Mouse (Mus musculus) kidney, embryonic 16.5 days (tissue): ENCODE data around the gene Ifna13. TPM values are rescaled to one million over a fixed set of nuclear protein-coding genes. Genes with fewer than 3 reads are reported as not detected.

ENCODE experiments used
- ATAC-seq: fragments of 200-750 bp; cut with Nextera tagmentation; 2 replicates; pipeline ENCODE4 v1.8.0; 2017; ENCODE audit warnings: moderate TSS enrichment; ENCODE audit not compliant: low FRiP score, low TSS enrichment
- H3K27ac ChIP-seq: fragments of 300-500 bp; sonication (generic); 2 replicates; pipeline ENCODE4 v1.5.1; 2014; ENCODE audit warnings: low read length
- H3K27me3 ChIP-seq: fragments of 300-500 bp; sonication (generic); 2 replicates; pipeline ENCODE4 v1.6.1; 2014; ENCODE audit warnings: low read length, control low read depth, mixed read lengths; ENCODE audit not compliant: insufficient read depth
- H3K36me3 ChIP-seq: fragments of 300-500 bp; sonication (generic); 2 replicates; pipeline ENCODE4 v1.6.1; 2014; ENCODE audit warnings: low read length, control low read depth, mixed read lengths; ENCODE audit not compliant: insufficient read depth
- H3K4me1 ChIP-seq: fragments of 300-500 bp; sonication (generic); 2 replicates; pipeline ENCODE4 v1.6.1; 2014; ENCODE audit warnings: low read length, control low read depth, mixed read lengths; ENCODE audit not compliant: insufficient read depth
- H3K4me2 ChIP-seq: fragments of 300-500 bp; sonication (generic); replicated peaks from 2 replicates; pipeline ENCODE4 v1.6.1; 2014; ENCODE audit warnings: low read depth, low read length
- H3K4me3 ChIP-seq: fragments of 300-500 bp; sonication (generic); 2 replicates; pipeline ENCODE4 v1.5.1; 2014; ENCODE audit warnings: mild to moderate bottlenecking, low read length
- H3K9ac ChIP-seq: fragments of 300-500 bp; sonication (generic); replicated peaks from 2 replicates; pipeline ENCODE4 v1.6.1; 2014; ENCODE audit warnings: low read length
- H3K9me3 ChIP-seq: fragments of 300-500 bp; sonication (generic); 2 replicates; pipeline ENCODE4 v1.6.1; 2016; ENCODE audit warnings: low read length, control low read depth
- WGBS: fragments of 180-500 bp; shearing (Covaris S2); extraction: QIAGEN DNeasy Blood & Tissue Kit; methylation state at CpG from one replicate; pipeline ENCODE4 v1.1.7; 2014; 5-methylcytosine and 5-hydroxymethylcytosine counted together
- polyA plus RNA-seq: library from polyadenylated mRNA; unstranded; fragments of >200 nt; fragmentation: Nextera tagmentation; extraction: Ambion mirVana; gene quantifications from 2 replicates; pipeline ENCODE4 v1.2.1, GENCODE M21; 2015

Ifna13 gene
- not detected in 2 replicates for polyA plus RNA-seq

DNA sequence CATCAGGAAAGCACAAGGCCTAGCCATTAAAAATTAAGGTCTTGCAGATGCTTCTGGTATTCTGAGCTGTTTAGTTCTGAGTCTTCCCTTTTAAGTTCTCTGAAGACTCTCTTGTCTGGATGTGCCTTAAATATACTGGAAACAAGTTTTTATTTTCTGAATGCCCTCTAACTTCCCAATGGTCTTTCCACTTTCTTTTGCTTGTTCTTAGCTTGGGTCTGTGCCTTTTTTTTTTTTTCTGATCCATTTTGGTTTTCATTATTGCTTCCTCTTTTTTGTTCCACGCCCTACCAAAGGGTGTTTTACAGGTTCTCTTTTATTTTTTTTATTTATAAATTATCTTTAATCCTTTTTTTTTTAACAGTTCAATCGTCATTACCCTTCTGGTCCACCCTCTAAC lies at the start of gene Ifna13:
TSS of gene Ifna13 (minus strand) at position 101 of the 400 bp plus-strand sequence.
- Histone ChIP-seq H3K9ac (no peak within 1 kb of the TSS), H3K4me2 (no peak within 1 kb of the TSS), H3K36me3 (no peaks in the 10 kb centered on the region), H3K4me3 (no peak within 1 kb of the TSS), H3K4me1 (no peaks in the 10 kb centered on the region), H3K9me3 (no peaks in the 10 kb centered on the region), H3K27me3 (no peaks in the 10 kb centered on the region), H3K27ac (no peak within 1 kb of the TSS)
- no peak for ATAC-seq
- 56% methylated on average over 2 of the region's 2 CpGs for WGBS

- 77% methylated on average over 2 of the region's 2 CpGs for WGBS
- no peak for ATAC-seq
- H3K9ac ChIP-seq = no peak overlapping the region
Measured at GRCm38 (mm10) chr4:88693392-88693791, 49.1 kb upstream of the Ifna13 start.

GRCm38 (mm10) chr4:88692537-88692936 lies 48.3 kb upstream of the Ifna13 start:
- no peak overlapping the region for H3K27ac ChIP-seq
- H3K36me3 ChIP-seq = no peaks in the 10 kb centered on the region
- H3K27me3 ChIP-seq = peaks cover 6% of the 10 kb centered on the region; the same call in 1 of the 2 replicates
- H3K4me2 ChIP-seq = no peak overlapping the region
- WGBS = 87% methylated on average over 1 of the region's 1 CpGs
- H3K4me1 ChIP-seq = no peaks in the 10 kb centered on the region
- H3K9ac ChIP-seq = no peak overlapping the region
- no peak overlapping the region for H3K4me3 ChIP-seq
- H3K9me3 ChIP-seq = peaks cover 2% of the 10 kb centered on the region; the same call in 1 of the 2 replicates
- no peak for ATAC-seq

More at GRCm38 (mm10) chr4:88693392-88693791, 49.1 kb upstream of the Ifna13 start:
- Histone ChIP-seq H3K9me3 (peaks cover 2% of the 10 kb centered on the region; the same call in 1 of the 2 replicates), H3K4me3 (no peak overlapping the region), H3K27ac (no peak overlapping the region), H3K27me3 (peaks cover 6% of the 10 kb centered on the region; the same call in 1 of the 2 replicates), H3K36me3 (no peaks in the 10 kb centered on the region), H3K4me2 (no peak overlapping the region), H3K4me1 (no peaks in the 10 kb centered on the region)

DNA sequence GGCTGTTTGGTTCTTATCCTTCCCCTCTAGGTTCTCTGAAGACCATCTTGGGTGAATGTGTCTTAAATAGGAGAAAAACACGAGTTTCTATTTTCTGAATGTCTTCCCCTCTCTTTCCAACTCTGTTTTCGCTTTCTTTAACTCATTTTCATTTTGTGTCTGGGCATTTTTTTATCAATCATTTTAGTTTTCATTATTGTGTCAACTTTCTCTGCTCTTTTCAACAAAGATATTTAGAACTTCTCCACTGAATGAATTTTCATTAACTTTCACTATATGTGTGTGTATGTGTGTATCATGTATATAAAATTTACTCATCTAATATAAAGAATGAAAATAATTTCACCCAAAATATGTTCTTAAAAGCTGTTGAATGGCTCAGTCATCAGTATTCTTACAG lies 47.0 kb upstream of the Ifna13 start, which contains the start of gene Ifnab:
TSS of gene Ifnab (minus strand) at position 101 of the 400 bp plus-strand sequence.
- H3K27ac ChIP-seq = no peak within 1 kb of the TSS
- no peak within 1 kb of the TSS for H3K4me3 ChIP-seq
- no peak within 1 kb of the TSS for H3K4me2 ChIP-seq
- peaks cover 2% of the 10 kb centered on the region; the same call in 1 of the 2 replicates for H3K9me3 ChIP-seq
- WGBS = 69% methylated on average over 2 of the region's 2 CpGs
- no peaks in the 10 kb centered on the region for H3K4me1 ChIP-seq
- H3K27me3 ChIP-seq = peaks cover 6% of the 10 kb centered on the region; the same call in 1 of the 2 replicates
- H3K9ac ChIP-seq = no peak within 1 kb of the TSS
- ATAC-seq = no peak
- no peaks in the 10 kb centered on the region for H3K36me3 ChIP-seq

- Histone ChIP-seq H3K27me3 (no peaks in the 10 kb centered on the region), H3K4me2 (no peak within 1 kb of the TSS), H3K27ac (no peak within 1 kb of the TSS), H3K4me1 (no peaks in the 10 kb centered on the region), H3K9me3 (no peaks in the 10 kb centered on the region), H3K9ac (no peak within 1 kb of the TSS), H3K4me3 (no peak within 1 kb of the TSS), H3K36me3 (no peaks in the 10 kb centered on the region)
- ATAC-seq = no peak
- WGBS = 89% methylated on average over 1 of the region's 1 CpGs
Measured at GRCm38 (mm10) chr4:88683812-88684211, 39.6 kb upstream of the Ifna13 start, which contains the start of gene Ifna2. TSS of gene Ifna2 (minus strand) at chr4:88683912.

DNA sequence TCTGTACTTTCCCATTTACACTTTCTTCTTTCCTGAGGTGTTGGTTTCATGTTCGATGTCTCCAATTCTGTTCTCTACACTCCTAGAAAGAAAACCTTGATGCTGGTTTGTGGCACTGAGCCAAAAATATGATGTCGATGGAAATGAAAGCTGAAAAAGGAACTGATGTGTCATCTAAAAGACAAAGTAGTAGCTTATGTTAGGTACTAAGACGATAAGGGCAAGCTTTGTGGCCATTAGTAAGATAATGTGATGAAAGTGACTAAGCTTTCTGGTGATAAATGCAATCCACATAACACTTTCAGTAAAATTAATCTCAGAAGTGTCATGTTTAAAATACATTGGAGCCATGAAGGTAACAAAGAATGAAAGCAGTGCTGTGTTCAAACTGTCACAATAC lies 37.1 kb upstream of the Ifna13 start:
- no peak overlapping the region for H3K4me2 ChIP-seq
- no peak overlapping the region for H3K4me3 ChIP-seq
- ATAC-seq = no peak
- no peaks in the 10 kb centered on the region for H3K36me3 ChIP-seq
- H3K9me3 ChIP-seq = no peaks in the 10 kb centered on the region
- no peaks in the 10 kb centered on the region for H3K27me3 ChIP-seq
- WGBS = 73% methylated on average over 3 of the region's 3 CpGs
- H3K9ac ChIP-seq = no peak overlapping the region
- H3K4me1 ChIP-seq = no peaks in the 10 kb centered on the region
- no peak overlapping the region for H3K27ac ChIP-seq

DNA sequence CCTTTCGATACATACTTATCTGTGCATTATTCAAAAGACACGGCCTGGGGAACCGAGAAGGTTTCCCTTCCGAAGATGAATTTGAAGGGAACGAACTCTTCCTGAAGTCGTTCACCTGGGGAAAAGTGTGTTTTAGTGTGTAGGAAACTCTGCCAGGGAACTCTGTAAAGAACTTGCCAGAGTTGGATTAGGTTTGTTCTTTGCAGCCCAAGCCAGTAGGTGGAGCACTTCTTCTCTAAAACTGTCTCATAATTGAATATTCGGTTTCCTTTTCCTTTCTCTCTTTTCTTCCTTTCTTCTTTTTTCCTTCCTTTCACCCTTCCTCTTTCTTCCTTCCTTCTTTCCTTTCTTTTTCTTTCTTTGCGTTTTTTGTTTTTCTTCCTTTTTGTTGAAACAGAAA lies 36.1 kb upstream of the Ifna13 start:
- Histone ChIP-seq H3K4me2 (no peak overlapping the region), H3K4me3 (no peak overlapping the region), H3K27ac (no peak overlapping the region), H3K4me1 (no peaks in the 10 kb centered on the region), H3K27me3 (no peaks in the 10 kb centered on the region), H3K9me3 (no peaks in the 10 kb centered on the region), H3K36me3 (no peaks in the 10 kb centered on the region), H3K9ac (no peak overlapping the region)
- no peak for ATAC-seq
- WGBS = 53% methylated on average over 8 of the region's 8 CpGs

DNA sequence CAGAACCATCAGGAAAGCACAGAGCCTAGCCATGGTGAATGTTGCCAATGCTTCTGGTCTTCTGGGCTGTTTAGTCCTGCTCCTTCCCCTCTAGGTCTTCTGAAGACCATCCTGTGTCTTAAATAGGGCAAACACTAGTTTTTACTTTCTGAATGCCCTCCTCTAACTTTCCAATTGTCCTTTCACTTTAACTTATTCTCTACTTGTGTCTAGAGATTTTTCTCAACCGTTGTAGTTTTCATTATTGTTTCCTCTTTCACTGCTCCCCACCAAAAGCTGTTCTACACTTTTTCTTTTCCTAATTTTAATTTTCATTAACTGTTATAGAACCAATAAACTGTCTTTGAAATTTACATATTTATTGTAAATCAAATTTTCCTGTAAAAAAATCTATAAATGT lies 32.6 kb upstream of the Ifna13 start, which contains the start of gene Ifna16:
TSS of gene Ifna16 (minus strand) at position 101 of the 400 bp plus-strand sequence.
- Histone ChIP-seq H3K9ac (no peak within 1 kb of the TSS), H3K4me1 (no peaks in the 10 kb centered on the region), H3K4me3 (no peak within 1 kb of the TSS), H3K9me3 (no peaks in the 10 kb centered on the region), H3K36me3 (no peaks in the 10 kb centered on the region), H3K27me3 (no peaks in the 10 kb centered on the region), H3K27ac (no peak within 1 kb of the TSS), H3K4me2 (no peak within 1 kb of the TSS)
- WGBS = 84% methylated on average over 1 of the region's 1 CpGs
- ATAC-seq = no peak

DNA sequence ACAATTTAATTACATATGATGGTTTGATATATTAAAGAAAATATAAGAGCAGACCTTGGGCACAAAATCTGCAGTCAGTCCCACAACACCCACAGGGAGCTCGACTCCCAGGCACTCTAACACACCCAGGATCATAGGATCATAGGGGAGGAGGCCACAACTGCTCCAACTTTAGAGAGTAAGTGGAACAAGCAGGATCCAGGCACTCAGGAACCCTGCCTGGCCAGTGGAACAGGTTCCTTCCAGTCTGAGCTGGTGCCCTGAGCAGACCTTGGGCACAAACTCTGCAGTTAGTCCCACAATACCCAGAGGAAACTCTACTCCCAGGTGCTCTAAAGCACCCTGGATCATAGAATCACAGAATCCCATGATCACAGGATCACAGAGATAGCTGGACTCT lies 11.2 kb upstream of the Ifna13 start:
- no peak overlapping the region for H3K4me3 ChIP-seq
- H3K9ac ChIP-seq = no peak overlapping the region
- no peaks in the 10 kb centered on the region for H3K4me1 ChIP-seq
- no peak for ATAC-seq
- no peak overlapping the region for H3K27ac ChIP-seq
- WGBS = 61% methylated on average over 1 of the region's 1 CpGs
- no peak overlapping the region for H3K4me2 ChIP-seq
- H3K9me3 ChIP-seq = no peaks in the 10 kb centered on the region; the same call in 1 of the 2 replicates
- H3K27me3 ChIP-seq = no peaks in the 10 kb centered on the region
- no peaks in the 10 kb centered on the region for H3K36me3 ChIP-seq

- ATAC-seq = no peak
- no peak overlapping the region for H3K4me2 ChIP-seq
- no peak overlapping the region for H3K9ac ChIP-seq
- H3K27ac ChIP-seq = no peak overlapping the region
- no peaks in the 10 kb centered on the region for H3K27me3 ChIP-seq
- no peaks in the 10 kb centered on the region; the same call in 1 of the 2 replicates for H3K9me3 ChIP-seq
- no peaks in the 10 kb centered on the region for H3K4me1 ChIP-seq
- H3K36me3 ChIP-seq = no peaks in the 10 kb centered on the region
- no peak overlapping the region for H3K4me3 ChIP-seq
- 78% methylated on average over 3 of the region's 3 CpGs for WGBS
Measured at GRCm38 (mm10) chr4:88653644-88654043, 9.4 kb upstream of the Ifna13 start.
